Mouse (Mus musculus) adrenal gland, adult 18-20 months (tissue): ENCODE data around the gene Zfp131. TPM values are rescaled to one million over a fixed set of nuclear protein-coding genes. Genes with fewer than 3 reads are reported as not detected.

ENCODE experiments used
- DNase-seq, 2 experiments: peaks; one replicate each; pipeline ENCODE4 v3.0.0; 2021 to 2022; ENCODE audit warnings: low spot score in 2 of 2
- total RNA-seq, 2 experiments: library from RNA; stranded (reverse); gene quantifications; 1 replicate in 1 of 2; 2 replicates in 1 of 2; pipeline ENCODE4 v1.2.3; 2021

Zfp131 gene
- total RNA-seq, 2 experiments from 2014 or later = 38.3 to 39.2 TPM

- peak; percentile 69 to 75 for DNase-seq
Observed at GRCm38 (mm10) chr13:119755681-119756471, 34.8 kb downstream of the Zfp131 start, which contains the start of gene Nim1k. Gene Nim1k (minus strand): TSS chr13:119755882.

DNA sequence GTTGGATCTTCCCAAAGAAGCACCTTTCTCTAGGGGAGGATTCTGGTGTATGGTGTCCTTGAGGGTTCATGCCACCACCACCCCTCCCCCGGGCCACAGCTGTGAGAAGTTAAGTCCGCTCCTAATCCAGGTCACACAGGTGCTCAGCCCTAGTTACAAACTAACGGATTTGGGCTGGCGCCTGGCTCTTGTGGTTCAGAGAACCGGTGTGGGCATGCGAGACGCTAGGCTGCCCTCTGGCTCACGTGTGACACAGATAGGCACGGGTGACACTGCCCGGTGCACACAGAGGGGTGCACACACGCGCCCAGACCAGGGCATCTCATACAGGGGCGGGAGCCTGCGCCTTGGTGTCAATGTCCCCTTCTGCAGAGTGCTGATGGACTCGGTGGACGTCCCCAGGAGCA lies 35.5 kb downstream of the Zfp131 start:
- DNase-seq = peak in 1 of 2 experiments; percentile 30

DNA sequence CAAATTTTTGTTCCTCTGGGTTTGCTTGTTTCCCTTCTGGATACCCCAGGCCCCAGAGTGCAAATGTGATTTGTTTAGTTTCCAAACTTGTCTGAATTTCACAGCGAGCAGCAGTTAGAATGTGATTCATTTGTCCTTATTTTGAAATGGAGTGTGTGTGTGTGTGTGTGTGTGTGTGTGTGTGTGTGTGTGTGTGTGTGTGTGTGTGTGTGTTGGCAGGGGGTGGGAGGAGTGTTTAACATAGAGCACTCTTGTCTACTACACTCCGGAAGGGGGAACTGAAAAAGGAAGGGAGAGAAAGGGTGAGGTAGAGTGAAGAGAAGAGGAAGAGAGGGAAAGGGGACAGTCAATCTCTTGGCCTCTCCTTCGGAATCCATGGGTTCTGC lies 36.1 kb downstream of the Zfp131 start:
- no peak for DNase-seq

DNA sequence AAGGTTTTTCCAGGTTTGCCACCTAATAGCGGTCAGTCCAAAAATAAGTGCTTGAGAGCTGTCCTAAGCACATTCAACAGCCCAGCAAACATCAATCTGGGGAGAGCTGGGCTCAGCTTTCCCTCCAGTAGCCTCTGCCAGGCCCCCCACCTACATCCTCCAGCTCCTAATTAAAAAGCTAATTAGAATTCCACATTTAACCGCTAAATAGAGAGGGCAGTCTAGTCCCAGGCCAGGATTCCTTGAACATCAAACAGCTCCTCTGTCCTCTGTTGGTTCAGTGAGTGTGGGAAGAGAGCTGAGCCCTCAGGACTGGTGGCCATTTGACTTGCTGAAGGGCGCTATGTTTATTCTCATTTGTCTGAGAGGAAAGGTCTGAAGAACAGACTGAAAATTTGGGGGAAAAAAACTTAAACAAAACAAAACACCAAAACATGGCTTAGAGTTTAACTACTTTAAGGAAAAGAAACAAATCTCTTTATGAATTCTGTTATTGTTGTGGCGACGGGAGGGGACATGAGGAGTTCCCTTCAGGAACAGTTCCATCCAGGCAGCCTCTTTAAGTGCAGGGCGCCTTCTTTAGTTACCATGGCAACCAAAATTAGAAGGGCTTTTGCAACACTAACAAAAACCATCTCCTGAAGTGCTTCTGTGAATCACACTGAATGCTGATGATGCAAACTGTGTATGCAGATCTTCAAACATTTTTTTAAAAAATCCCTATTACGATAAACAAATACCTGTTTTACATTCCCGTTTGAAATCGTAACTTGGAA lies 36.6 kb downstream of the Zfp131 start:
- no peak for DNase-seq

DNA sequence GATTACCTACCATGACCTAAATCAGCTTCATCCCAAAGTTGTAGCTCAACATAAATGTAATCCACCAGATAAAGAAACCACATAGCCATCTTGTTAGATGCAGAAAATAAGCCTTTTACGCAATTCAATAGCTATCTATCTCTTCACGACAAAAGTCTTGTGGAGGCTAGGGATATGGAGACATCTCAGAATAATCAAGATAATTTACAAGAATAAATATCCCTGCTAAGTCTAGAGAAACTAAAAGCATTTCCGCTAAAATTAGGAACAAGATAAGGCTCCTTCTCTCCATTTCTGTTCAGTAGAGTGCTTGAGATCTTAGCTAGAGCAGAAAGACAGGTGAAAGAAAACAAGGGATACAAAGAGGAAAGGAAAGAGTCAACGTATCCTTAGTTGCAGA lies 43.8 kb downstream of the Zfp131 start:
- DNase-seq = no peak

- no peak for DNase-seq
Observed at GRCm38 (mm10) chr13:119743470-119743869, 47.2 kb downstream of the Zfp131 start.

DNA sequence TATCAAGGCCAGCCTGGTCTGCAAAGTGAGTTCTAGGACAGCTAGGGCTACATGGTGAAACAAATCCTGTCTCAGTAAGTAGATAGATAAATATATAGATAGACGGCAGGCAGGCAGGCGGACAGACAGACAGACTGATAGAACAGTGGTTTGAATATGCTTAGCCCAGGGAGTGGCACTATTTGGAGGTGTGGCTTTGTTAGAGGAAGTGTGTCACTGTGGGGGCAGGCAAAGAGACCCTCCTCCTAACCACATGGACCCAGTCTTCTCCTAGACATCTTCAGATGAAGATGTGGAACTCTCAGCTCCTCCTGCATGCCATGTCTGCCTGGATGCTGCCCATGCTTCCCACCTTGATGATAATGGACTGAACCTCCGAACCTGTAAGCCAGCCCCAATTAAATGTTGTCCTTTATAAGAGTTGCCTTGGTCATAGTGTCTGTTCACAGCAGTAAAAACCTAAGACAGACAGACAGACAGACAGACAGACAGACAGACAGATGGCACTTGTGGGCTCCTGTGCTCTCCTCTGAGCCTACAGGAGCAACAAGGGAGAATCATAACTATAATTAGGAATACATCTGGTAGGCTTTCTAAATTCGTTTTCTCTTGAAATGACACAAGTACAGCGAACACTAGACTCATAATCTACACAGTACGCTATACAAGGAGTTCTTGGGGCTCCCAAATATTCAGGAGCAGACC lies 47.8 kb downstream of the Zfp131 start:
- no peak for DNase-seq

- no peak for DNase-seq
Observed at GRCm38 (mm10) chr13:119741390-119742237, 49.1 kb downstream of the Zfp131 start.

GRCm38 (mm10) chr13:119731448-119731847 lies 59.2 kb downstream of the Zfp131 start:
- no peak for DNase-seq

DNA sequence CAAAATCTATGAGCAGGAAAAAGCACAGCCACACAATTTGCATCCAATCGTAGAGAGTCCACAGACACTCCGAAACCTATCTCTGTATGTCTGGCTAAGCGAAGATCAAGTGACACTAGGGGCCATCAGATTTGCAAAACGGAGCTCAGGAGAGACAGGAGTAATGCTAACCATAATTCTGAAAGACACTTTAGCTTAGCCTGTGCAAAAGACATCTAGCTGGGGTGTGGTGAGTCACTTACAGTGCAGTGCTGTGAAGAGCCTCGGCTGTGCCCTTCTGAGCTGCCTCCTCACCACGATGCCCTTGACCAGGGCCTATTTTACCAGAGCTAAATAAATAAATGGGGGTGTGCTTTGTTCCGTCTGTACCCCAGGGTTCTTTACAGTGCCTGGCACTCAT lies 61.3 kb downstream of the Zfp131 start:
- no peak for DNase-seq

DNA sequence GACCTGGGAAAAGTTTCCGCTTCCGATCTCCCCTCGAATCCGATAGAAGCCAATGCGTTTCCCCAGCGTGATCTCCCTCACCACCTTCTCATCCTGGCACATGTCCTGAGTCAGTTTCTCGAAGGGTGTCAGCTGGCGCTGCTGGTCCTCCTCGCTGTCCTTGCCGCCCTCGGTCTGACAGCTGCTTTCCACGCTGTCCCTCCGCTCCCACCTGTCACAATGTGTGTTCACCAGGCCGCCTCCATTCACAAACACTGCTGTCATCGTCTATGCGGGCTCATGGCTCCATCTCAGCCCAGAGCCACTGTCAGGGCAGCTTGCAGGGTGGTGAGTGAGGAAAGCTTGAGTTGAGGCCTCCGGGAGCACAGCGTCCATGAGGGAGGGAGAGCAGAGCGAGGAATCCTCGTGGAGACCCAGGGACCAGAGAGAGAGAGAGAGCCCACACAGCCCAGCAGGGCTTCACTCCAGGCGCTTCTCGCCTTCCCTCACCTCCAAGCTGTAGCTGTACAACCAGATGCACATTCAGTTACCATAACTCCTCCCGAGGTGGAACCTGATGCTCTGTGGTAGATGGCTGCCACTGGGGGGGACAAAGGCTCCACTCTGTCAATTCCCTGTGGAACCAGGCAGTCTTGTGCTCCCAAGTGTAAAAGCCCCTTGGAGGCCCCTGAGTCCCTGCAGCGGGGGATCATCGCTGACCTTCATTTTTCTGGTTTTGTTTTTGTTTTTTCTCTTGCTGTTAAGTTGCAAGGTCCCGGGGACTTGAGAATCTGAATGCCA lies 62.9 kb downstream of the Zfp131 start:
- no peak for DNase-seq

DNA sequence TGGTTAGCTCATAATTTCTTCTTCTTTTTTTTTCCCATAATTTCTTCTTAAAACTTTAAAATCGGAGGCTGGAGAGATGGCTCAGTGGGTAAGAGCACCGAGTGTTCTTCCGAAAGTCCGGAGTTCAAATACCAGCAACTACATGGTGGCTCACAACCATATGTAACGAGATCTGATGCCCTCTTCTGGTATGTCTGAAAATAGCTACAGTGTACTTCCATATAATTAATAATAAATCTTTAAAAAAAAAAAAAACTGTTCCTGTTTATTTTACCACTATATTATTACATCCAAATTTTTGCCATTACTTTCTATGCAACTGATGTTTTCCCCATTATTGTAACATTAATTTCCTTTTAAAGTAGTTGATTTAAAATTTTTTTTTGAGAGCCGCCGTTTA lies 66.1 kb downstream of the Zfp131 start:
- no peak for DNase-seq

DNA sequence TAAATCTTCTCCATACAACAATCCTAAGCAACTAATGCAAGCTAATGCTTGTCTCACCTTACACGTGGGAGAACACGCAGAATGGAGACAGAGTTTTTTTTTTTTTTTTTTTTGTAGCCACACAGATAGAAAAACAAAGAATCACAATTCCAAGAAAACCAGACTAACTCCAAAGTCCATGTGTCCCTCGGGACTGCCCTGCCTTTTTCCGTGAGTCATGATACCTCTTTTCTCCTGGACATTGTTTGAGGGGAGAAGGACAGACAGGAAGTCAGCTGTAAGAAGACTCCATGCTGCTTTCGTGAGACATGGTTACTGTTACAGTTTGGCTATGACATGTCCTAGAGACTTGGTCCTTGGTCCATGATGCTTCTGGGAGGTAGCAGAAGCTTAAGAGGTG lies 67.3 kb downstream of the Zfp131 start:
- no peak for DNase-seq

- DNase-seq = no peak
Observed at GRCm38 (mm10) chr13:119722447-119722846, 68.2 kb downstream of the Zfp131 start.

DNA sequence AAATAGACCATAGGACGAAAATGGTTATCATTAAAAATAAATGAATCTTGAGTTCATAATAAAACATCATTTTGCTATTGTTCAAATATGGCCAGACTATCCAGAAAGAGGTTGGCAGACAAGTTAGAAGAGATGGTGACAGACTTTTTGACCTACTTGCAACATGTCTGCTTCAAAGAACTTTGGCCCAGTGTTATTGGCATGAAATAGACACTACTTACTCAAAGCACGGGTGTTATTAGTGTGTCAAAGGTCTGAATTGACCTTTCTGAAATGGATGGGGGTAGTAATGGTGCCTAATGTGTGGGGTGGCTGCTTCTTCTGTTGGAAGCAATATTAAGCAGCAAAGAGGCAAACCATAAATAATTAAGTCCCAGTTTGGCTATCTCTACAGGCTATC lies 74.6 kb downstream of the Zfp131 start:
- DNase-seq = no peak

Other genes with a start within 250 kb of the Zfp131 start
- gene Ccl28, start 167.1 kb downstream of the Zfp131 start, total RNA-seq = under 1 TPM; 0.19 to 0.33 TPM
- gene Hmgcs1, start 100.5 kb downstream of the Zfp131 start, total RNA-seq = 100 to 1,000 TPM; 226 to 399 TPM
- gene Nim1k, start 35.0 kb downstream of the Zfp131 start, total RNA-seq = 1 to 10 TPM; 1.2 to 1.6 TPM
- not detected for gene AF067063, start 39.3 kb upstream of the Zfp131 start, total RNA-seq
- gene D13Ertd608e, start 45.1 kb upstream of the Zfp131 start, total RNA-seq = not detected
- gene Tcstv1, start 103.9 kb upstream of the Zfp131 start, total RNA-seq = not detected
- not detected for gene Gm21761, start 138.4 kb upstream of the Zfp131 start, total RNA-seq
- not detected for gene B020031M17Rik, start 159.9 kb upstream of the Zfp131 start, total RNA-seq
- not detected for gene Gm36079, start 236.1 kb upstream of the Zfp131 start, total RNA-seq